Mouse (Mus musculus) spleen, adult 2 months (tissue): Measurements from ENCODE around the gene Gm43302. TPM values are rescaled to one million over a fixed set of nuclear protein-coding genes. Genes with fewer than 3 reads are reported as not detected.
"Not testable (repeated sequence)": the region's sequence is repeated elsewhere in the genome, so short reads cannot be mapped to it uniquely, and the experiment has no call there.

Source experiments
- DNase-seq, 2 experiments: peaks; one replicate each; pipeline versions ENCODE4 v3.0.0 to v3.0.0-alpha.2; 2012 to 2021; ENCODE audit warnings: low spot score in 2 of 2, low read depth in 1 of 2
- H3K27ac ChIP-seq: fragments of 200-500 bp; 2 replicates; pipeline ENCODE4 v1.5.1; 2012; ENCODE audit warnings: low read length, inconsistent platforms; ENCODE audit not compliant: insufficient read depth
- H3K27me3 ChIP-seq: fragments of 200-500 bp; 2 replicates; pipeline ENCODE4 v1.6.1; 2012; ENCODE audit warnings: mild to moderate bottlenecking, moderate library complexity, low read length, inconsistent platforms; ENCODE audit not compliant: control insufficient read depth, insufficient read depth
- H3K36me3 ChIP-seq: fragments of 200-500 bp; 2 replicates; pipeline ENCODE4 v1.6.1; 2012; ENCODE audit warnings: mild to moderate bottlenecking, low read length, inconsistent platforms; ENCODE audit not compliant: control insufficient read depth, insufficient read depth
- H3K4me1 ChIP-seq: fragments of 200-500 bp; 2 replicates; pipeline ENCODE4 v1.6.1; 2011; ENCODE audit warnings: inconsistent platforms; ENCODE audit not compliant: control insufficient read depth, insufficient read depth, insufficient read length
- H3K4me3 ChIP-seq: fragments of 200-500 bp; 2 replicates; pipeline ENCODE4 v1.5.1; 2011; ENCODE audit warnings: mild to moderate bottlenecking, inconsistent platforms; ENCODE audit not compliant: insufficient read depth, insufficient read length; ENCODE audit errors: extremely low read depth
- WGBS: fragments of 180-500 bp; shearing (Covaris S2); methylation state at CpG from one replicate; pipeline ENCODE4 v1.1.7; 2018; 5-methylcytosine and 5-hydroxymethylcytosine counted together
- polyA plus RNA-seq: library from polyadenylated mRNA; depleted of rRNA; stranded (reverse); fragments of >200 nt; gene quantifications from 2 replicates; pipeline ENCODE4 v1.2.3, GENCODE M21; 2012

The Gm43302 gene
- polyA plus RNA-seq, 1 experiment: 1.0 TPM

DNA sequence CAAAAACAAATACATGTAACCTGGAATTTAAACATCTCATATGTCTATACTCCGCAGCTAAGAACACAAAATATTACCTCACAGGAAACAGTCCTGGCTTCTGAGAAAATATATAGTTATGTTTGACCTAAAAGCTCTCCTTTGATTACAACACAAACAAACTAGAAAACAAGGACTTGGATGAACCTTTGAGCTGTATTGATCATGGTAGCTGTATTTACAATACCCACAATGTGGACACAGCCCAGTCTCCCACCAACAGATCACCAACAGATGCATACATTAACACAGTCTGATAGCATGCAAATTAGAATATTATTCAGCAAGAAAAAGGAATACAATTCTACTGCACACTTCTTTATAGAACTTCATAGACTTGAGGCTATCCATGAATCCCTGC lies 55.1 kb downstream of the Gm43302 start:
- H3K27me3 ChIP-seq, H3K27ac ChIP-seq, DNase-seq, H3K36me3 ChIP-seq, H3K4me1 ChIP-seq, H3K4me3 ChIP-seq: not testable (repeated sequence)
- WGBS: 85% methylated on average over 1 of the region's 1 CpGs

DNA sequence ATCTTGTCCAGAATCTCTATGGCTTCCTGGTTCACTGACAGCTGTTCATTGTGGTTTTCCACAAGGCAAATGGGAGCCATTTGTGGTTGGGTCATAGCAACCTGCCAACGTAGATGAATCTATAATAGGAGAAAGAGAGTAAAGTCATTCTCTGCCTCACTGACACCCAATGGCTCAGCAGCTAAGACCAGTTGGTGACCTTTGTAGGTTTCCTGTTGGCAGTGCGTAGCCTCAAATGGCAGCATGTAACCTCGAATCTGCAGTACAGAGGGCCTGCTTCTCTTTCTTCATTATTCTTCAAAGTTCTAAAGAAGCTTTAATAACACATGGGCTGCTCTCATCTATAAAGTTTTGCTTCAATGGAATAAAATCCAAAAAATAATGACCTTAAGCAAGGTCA lies 57.5 kb downstream of the Gm43302 start:
- H3K27ac ChIP-seq, DNase-seq, H3K36me3 ChIP-seq, H3K4me3 ChIP-seq, H3K4me1 ChIP-seq, H3K27me3 ChIP-seq: not testable (repeated sequence)
- WGBS: 27% methylated on average over 3 of the region's 3 CpGs

DNA sequence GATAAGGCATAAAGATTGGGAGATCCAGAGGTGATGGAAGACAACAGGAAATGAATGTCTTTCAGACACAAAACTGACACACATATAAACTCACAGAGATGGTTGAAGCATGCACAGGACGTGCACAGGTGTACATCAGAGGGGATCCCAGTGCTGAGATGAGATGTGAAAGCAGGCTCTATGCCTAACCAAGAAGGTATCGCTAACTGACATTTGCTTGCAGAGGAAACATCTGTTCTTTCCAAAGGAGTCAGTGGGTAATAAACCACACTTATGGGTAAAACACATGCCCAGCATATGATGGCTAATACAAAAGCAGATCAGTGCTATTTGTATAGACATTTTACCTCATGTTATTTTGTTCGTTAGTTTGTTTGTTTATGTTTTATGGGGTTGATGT lies 84.5 kb downstream of the Gm43302 start:
- H3K4me1 ChIP-seq, H3K27ac ChIP-seq, H3K27me3 ChIP-seq, H3K36me3 ChIP-seq, H3K4me3 ChIP-seq, DNase-seq: not testable (repeated sequence)
- WGBS: 29% methylated on average over 1 of the region's 3 CpGs

DNA sequence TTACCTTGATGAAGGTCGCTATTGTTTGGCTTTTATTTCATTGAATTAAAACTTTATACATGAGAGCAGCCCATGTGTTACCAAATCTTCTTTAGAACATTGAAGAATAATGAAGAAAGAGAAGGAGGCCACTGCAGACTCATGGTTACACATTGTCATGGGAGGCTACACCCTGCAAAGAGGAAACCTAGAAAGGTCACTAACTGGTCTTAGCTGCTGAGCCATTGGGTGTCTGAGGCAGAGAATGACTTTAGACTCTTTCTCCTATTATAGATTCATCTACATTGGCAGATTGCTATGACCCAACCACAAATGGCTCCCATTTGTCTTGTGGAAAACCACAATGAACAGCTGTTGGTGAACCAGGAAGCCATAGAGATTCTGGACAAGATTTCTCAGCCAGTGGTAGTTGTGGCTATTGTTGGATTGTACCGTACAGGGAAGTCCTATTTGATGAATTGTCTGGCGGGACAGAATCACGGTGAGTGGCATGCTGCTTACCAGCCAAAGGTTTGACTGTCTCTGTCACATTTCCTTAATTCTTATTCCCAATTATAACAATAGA lies 92.6 kb downstream of the Gm43302 start:
- not testable (repeated sequence) for H3K36me3 ChIP-seq, H3K27ac ChIP-seq, H3K4me3 ChIP-seq, H3K4me1 ChIP-seq, DNase-seq, H3K27me3 ChIP-seq
- WGBS: 40% methylated on average over 4 of the region's 4 CpGs

DNA sequence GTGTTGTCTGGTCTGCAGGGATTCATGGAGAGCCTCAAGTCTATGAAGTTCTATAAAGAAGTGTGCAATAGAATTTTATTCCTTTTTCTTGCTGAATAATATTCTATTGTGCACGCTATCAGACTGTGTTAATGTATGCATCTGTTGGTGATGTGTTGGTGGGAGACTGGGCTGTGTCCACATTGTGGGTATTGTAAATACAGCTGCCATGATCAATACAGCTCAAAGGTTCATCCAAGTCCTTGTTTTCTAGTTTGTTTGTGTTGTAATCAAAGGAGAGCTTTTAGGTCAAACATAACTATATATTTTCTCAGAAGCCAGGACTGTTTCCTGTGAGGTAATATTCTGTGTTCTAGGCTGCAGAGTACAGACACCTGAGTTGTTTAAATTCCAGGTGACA lies 94.3 kb downstream of the Gm43302 start:
- H3K36me3 ChIP-seq, H3K4me3 ChIP-seq, H3K4me1 ChIP-seq, DNase-seq, H3K27ac ChIP-seq, H3K27me3 ChIP-seq: not testable (repeated sequence)
- 83% methylated on average over 1 of the region's 1 CpGs for WGBS

DNA sequence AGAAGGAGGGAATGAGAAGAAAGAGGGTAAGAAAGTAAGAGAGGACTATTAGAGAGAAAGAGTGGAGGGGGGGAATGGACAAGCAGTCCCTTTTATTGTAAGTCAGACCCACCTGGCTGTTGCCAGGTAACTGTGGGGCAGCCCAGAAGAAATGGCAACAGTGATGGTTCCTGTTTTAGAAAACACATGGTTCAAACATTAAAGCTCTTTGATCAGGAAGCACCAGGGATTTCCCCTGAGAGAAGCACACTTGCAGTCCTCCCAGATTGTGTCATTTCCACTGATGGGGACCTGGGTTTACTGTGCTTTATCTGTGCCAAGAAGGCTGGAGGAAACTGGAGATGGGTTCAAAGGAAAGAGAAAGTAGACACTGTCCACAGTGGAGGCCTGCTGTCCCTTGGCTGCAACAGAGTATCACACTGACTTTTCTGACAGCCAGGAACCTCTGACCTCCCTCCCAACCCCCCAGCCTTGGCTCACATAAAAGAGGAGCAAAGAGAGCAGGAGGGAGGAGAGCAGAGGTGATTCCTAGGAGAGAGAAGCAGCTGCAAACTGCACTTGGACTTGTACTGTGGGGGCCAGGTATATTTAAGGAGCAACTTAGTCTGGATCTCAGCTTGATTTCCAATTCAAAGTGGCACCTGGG lies 95.5 kb downstream of the Gm43302 start:
- not testable (repeated sequence) for H3K4me1 ChIP-seq, H3K36me3 ChIP-seq, H3K27me3 ChIP-seq, H3K4me3 ChIP-seq, H3K27ac ChIP-seq, DNase-seq

DNA sequence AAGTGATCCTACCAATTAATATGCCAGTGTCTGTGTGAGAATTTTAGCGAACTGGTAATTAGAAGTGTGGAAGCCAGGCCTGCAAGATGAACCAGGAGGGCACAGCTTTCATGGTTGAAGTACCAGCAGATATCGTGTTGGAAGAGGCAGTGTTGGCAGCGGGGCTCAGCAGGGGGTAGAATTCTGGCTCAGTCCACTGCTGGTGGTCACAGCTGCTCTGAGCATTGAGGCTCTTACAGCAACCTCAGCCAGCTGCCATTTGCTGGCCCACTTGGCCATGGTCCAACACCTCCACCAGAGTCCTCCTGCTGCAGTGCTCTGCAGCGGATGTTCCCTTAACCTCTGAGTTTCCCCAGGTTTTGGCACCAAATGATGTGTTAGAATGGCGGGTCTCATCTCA lies 97.2 kb downstream of the Gm43302 start:
- H3K36me3 ChIP-seq, H3K4me1 ChIP-seq, H3K4me3 ChIP-seq, H3K27me3 ChIP-seq, DNase-seq, H3K27ac ChIP-seq: not testable (repeated sequence)
- 88% methylated on average over 5 of the region's 5 CpGs for WGBS

DNA sequence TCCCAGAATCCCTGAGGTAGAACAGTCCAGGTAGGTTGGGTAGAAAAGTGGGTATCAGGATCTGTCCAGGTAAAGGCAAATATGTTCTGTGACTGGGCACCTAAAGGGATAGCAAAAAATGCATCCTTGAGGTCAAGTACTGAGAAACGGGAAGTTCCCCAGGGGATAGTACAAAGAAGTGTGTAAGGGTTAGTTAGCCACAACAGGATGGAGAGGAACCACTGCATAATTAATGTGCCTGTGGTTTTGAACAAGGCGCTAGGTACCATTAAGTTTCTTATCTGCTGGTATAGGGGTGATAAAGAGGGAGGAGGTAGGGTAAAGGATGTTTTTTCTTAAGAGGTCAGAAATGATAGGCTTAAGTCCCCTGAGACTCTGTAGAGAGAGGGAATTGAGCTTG lies 101.0 kb downstream of the Gm43302 start:
- DNase-seq, H3K27ac ChIP-seq, H3K4me3 ChIP-seq, H3K4me1 ChIP-seq, H3K36me3 ChIP-seq, H3K27me3 ChIP-seq: not testable (repeated sequence)
- 14% methylated on average over 2 of the region's 2 CpGs for WGBS
